Mouse (Mus musculus) embryonic facial prominence, embryonic 15.5 days (tissue): ENCODE results near the gene Arhgef40. TPM values are rescaled to one million over a fixed set of nuclear protein-coding genes. Genes with fewer than 3 reads are reported as not detected.

Experiments used
- ATAC-seq: fragments of 200-750 bp; cut with Nextera tagmentation; 2 replicates; pipeline ENCODE4 v1.8.0; 2017; ENCODE audit warnings: low read depth, moderate TSS enrichment; ENCODE audit not compliant: insufficient number of reproducible peaks, low FRiP score, low TSS enrichment
- H3K27ac ChIP-seq: fragments of 300-500 bp; sonication (generic); replicated peaks from 2 replicates; pipeline ENCODE4 v1.5.1; 2015; ENCODE audit warnings: mild to moderate bottlenecking, inconsistent platforms
- H3K27me3 ChIP-seq: fragments of 300-500 bp; sonication (generic); 2 replicates; pipeline ENCODE4 v1.6.1; 2015; ENCODE audit warnings: inconsistent platforms
- H3K36me3 ChIP-seq: fragments of 300-500 bp; sonication (generic); 2 replicates; pipeline ENCODE4 v1.6.1; 2015; ENCODE audit warnings: mild to moderate bottlenecking, inconsistent platforms
- H3K4me1 ChIP-seq: fragments of 300-500 bp; sonication (generic); 2 replicates; pipeline ENCODE4 v1.6.1; 2015; ENCODE audit warnings: inconsistent platforms
- H3K4me2 ChIP-seq: fragments of 300-500 bp; sonication (generic); replicated peaks from 2 replicates; pipeline ENCODE4 v1.6.1; 2015; ENCODE audit warnings: mild to moderate bottlenecking, inconsistent platforms
- H3K4me3 ChIP-seq: fragments of 300-500 bp; sonication (generic); replicated peaks from 2 replicates; pipeline ENCODE4 v1.5.1; 2015; ENCODE audit warnings: mild to moderate bottlenecking, inconsistent platforms
- H3K9ac ChIP-seq: fragments of 300-500 bp; sonication (generic); 2 replicates; pipeline ENCODE4 v1.6.1; 2015; ENCODE audit warnings: inconsistent platforms
- H3K9me3 ChIP-seq: fragments of 300-500 bp; sonication (generic); replicated peaks from 2 replicates; pipeline ENCODE4 v1.6.1; 2016; ENCODE audit warnings: inconsistent platforms
- WGBS: fragments of 180-500 bp; shearing (Covaris S2); methylation state at CpG from one replicate; pipeline ENCODE4 v1.1.7; 2015; 5-methylcytosine and 5-hydroxymethylcytosine counted together
- polyA plus RNA-seq: library from polyadenylated mRNA; unstranded; fragments of >200 nt; fragmentation: Nextera tagmentation; extraction: Ambion mirVana; gene quantifications from 2 replicates; pipeline ENCODE4 v1.2.1, GENCODE M21; 2015

Gene Arhgef40
- polyA plus RNA-seq, 1 experiment from 2014 or later: 144 TPM

DNA sequence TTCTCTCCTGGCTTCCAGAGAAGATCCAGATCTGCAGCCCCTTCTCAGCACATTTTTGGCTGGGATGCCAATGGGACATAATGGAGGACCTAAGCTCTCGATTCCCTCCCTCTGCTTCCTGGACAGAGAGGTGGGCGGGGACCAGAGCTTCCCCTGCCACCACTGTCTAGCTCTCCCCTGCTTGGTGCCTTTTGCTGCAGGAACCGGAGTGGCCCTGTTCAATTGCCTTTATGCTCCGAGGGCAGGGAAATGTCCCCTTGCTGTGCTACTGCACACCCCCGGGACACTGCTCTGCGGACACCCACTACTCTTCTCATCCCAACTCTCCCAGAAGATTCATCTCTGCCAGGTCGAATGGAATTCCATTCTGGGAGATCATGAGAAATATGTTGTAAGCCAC is 20.6 kb downstream of the Arhgef40 start:
- no peak overlapping the region for H3K4me2 ChIP-seq
- H3K27me3 ChIP-seq: no peaks in the 10 kb centered on the region
- 78% methylated on average over 7 of the region's 7 CpGs for WGBS
- ATAC-seq: no peak
- H3K4me1 ChIP-seq: peaks cover 21% of the 10 kb centered on the region
- no peak overlapping the region for H3K4me3 ChIP-seq
- no peak overlapping the region for H3K9ac ChIP-seq
- H3K9me3 ChIP-seq: no peaks in the 10 kb centered on the region
- peaks cover 76% of the 10 kb centered on the region for H3K36me3 ChIP-seq
- no peak overlapping the region for H3K27ac ChIP-seq

DNA sequence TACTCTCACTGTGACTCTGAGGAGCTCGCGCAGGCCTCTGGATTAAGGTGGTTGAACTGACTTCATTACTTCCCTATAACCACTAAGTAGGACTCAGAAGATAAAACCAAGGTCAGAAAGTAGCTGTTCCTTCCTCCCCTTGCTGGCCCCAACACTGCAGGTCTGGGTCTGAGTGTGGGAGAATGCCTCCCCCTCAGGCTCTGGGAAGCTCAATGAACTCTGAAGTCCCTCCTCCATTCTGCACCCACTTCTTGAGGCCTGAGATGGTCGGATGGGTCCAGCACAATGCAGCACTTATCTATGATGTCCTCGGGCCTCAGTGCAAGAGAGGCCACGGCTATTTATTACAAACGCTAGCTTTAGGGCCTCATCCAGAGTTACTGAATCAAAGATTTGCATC is 21.1 kb downstream of the Arhgef40 start:
- Histone ChIP-seq H3K27me3 (no peaks in the 10 kb centered on the region), H3K4me2 (no peak overlapping the region), H3K9me3 (no peaks in the 10 kb centered on the region), H3K4me1 (peaks cover 26% of the 10 kb centered on the region), H3K27ac (no peak overlapping the region), H3K36me3 (peaks cover 71% of the 10 kb centered on the region), H3K9ac (no peak overlapping the region), H3K4me3 (no peak overlapping the region)
- WGBS: 75% methylated on average over 6 of the region's 6 CpGs
- no peak for ATAC-seq

GRCm38 (mm10) chr14:52006241-52006640 is 21.7 kb downstream of the Arhgef40 start:
- H3K36me3 ChIP-seq: peaks cover 65% of the 10 kb centered on the region
- H3K9ac ChIP-seq: no peak overlapping the region
- no peaks in the 10 kb centered on the region for H3K27me3 ChIP-seq
- 70% methylated on average over 8 of the region's 8 CpGs for WGBS
- H3K4me3 ChIP-seq: no peak overlapping the region
- ATAC-seq: no peak
- H3K4me2 ChIP-seq: no peak overlapping the region
- peaks cover 29% of the 10 kb centered on the region for H3K4me1 ChIP-seq
- no peak overlapping the region for H3K27ac ChIP-seq
- H3K9me3 ChIP-seq: no peaks in the 10 kb centered on the region

DNA sequence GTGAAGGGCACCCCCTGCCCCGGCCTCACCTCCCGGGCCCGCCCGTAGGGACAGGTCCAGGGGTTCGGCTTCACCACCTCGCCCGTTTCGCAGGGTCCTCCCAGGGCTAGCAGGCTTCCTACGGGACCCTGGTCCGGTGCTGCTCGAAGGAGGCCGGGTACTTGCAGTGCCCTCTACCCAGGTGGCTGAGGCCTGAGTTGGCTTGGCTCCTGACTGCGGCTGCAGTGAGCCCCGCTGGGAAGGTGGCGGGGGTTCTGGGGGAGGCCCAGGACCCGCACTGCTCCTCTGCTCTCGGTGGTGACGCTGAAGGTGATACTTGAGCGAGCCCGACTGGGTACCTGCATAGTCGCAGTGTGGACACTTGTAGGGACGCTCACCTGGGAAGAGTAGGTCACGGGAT is 22.3 kb downstream of the Arhgef40 start:
- 92% methylated on average over 23 of the region's 23 CpGs for WGBS
- ATAC-seq: no peak
- Histone ChIP-seq H3K4me2 (no peak overlapping the region), H3K27ac (no peak overlapping the region), H3K9ac (no peak overlapping the region), H3K36me3 (peaks cover 64% of the 10 kb centered on the region), H3K4me3 (no peak overlapping the region), H3K27me3 (no peaks in the 10 kb centered on the region), H3K4me1 (peaks cover 30% of the 10 kb centered on the region), H3K9me3 (no peaks in the 10 kb centered on the region)

GRCm38 (mm10) chr14:52008321-52009203 is 24.0 kb downstream of the Arhgef40 start:
- H3K27me3 ChIP-seq: no peaks in the 10 kb centered on the region
- H3K4me3 ChIP-seq: peak overlapping the region; percentile 14
- H3K36me3 ChIP-seq: peaks cover 46% of the 10 kb centered on the region
- 52% methylated on average over 38 of the region's 38 CpGs for WGBS
- H3K9ac ChIP-seq: no peak overlapping the region
- peaks cover 36% of the 10 kb centered on the region for H3K4me1 ChIP-seq
- ATAC-seq: peak; percentile 76
- H3K27ac ChIP-seq: no peak overlapping the region
- no peaks in the 10 kb centered on the region for H3K9me3 ChIP-seq
- H3K4me2 ChIP-seq: peak overlapping the region; percentile 37

DNA sequence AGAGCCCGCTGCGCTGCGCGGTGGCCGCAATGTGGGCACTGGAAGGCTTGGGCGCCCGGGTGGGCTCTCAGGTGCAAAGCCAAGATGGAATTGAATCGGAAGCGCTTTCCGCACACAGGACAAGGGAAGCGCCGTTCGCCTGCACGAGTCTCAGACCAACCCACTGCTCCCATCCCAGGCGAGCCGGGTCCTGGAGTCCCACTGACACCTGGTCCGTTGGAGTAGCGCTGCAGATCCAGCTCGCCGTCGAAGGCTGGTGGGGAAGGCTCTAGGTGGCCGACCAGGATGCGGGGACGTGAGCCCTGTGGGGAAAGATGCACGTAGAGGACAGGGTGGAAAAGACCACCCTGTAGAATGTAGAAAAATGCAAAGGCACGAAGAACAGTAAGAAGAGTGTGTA is 24.8 kb downstream of the Arhgef40 start:
- no peaks in the 10 kb centered on the region for H3K27me3 ChIP-seq
- no peaks in the 10 kb centered on the region for H3K9me3 ChIP-seq
- 49% methylated on average over 26 of the region's 26 CpGs for WGBS
- no peak overlapping the region for H3K9ac ChIP-seq
- H3K4me3 ChIP-seq: peak overlapping the region; percentile 14; the same call in 1 of the 2 replicates
- peak overlapping the region; percentile 37 for H3K4me2 ChIP-seq
- peaks cover 41% of the 10 kb centered on the region for H3K4me1 ChIP-seq
- peaks cover 38% of the 10 kb centered on the region for H3K36me3 ChIP-seq
- no peak for ATAC-seq
- no peak overlapping the region for H3K27ac ChIP-seq

- Histone ChIP-seq H3K4me2 (peak overlapping the region; percentile 39; the same call in 1 of the 2 replicates), H3K27me3 (no peaks in the 10 kb centered on the region), H3K9ac (no peak overlapping the region), H3K36me3 (peaks cover 33% of the 10 kb centered on the region), H3K4me3 (no peak overlapping the region), H3K9me3 (no peaks in the 10 kb centered on the region), H3K4me1 (peaks cover 41% of the 10 kb centered on the region), H3K27ac (no peak overlapping the region)
- ATAC-seq: no peak
- 63% methylated on average over 6 of the region's 6 CpGs for WGBS
Observed at GRCm38 (mm10) chr14:52009841-52010240, 25.3 kb downstream of the Arhgef40 start.

DNA sequence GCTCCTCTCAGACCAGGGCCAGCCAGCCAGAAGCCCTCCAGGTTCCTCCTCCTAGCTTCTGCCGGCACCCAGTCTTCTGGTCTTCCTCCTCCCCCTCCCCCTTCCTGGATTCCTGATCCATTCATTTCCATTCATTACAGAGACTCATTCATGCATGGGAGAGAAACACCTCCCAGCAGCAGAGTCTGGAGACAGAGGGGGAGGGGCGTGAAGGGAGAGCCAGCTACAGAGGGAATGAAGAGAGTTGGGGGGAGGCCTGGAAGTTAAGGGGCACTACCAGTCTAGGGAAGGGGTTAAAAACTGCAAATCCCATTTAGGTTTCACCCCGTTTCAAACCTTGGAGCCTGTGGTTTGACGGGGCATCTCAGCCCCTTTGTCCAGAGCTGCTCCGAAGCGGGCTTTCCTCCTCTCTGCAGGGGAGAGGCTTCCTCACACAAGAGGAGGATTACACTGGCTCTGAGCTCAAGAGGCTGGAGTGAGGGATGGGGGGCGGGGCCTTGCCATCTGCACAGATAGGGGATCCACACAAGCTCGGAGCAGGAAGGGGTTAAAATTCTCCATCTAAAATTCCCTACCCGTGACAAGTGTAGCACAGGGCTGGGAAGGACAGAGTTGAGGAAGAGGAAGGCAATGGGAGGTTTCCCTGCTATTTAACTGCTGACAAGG is 26.1 kb downstream of the Arhgef40 start:
- Histone ChIP-seq H3K36me3 (peaks cover 27% of the 10 kb centered on the region), H3K9me3 (no peaks in the 10 kb centered on the region), H3K4me2 (peak overlapping the region; percentile 39), H3K9ac (no peak overlapping the region), H3K4me1 (peaks cover 46% of the 10 kb centered on the region), H3K27ac (peak overlapping the region; percentile 34; the same call in 1 of the 2 replicates), H3K4me3 (peak overlapping the region; percentile 21), H3K27me3 (no peaks in the 10 kb centered on the region)
- 4% methylated on average over 9 of the region's 9 CpGs for WGBS
- ATAC-seq: 0 out of 2 replicates have a peak, but pooled peaks have one; percentile 16

DNA sequence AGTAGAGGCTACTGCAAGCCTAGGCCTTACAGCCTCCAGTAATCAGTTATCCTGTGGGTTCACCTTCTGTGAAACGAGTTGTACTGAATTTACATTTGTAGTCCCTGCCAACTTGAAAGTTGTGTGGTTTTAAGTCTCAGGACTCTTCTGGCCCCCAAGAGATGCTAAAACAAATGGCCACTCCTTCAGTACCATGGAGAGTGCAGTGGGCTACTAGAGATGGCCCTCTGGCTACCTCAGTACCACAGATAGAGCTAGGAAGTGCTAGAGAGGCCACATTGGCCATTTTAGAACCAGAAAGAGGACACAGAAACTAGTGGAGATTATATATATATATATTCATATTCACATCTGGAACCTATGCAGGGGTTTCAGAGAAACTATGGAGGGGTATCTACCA is 27.2 kb downstream of the Arhgef40 start:
- WGBS: 41% methylated on average over 1 of the region's 1 CpGs
- no peaks in the 10 kb centered on the region for H3K27me3 ChIP-seq
- no peak overlapping the region for H3K27ac ChIP-seq
- H3K9me3 ChIP-seq: no peaks in the 10 kb centered on the region
- no peak overlapping the region for H3K4me3 ChIP-seq
- peaks cover 16% of the 10 kb centered on the region for H3K36me3 ChIP-seq
- no peak for ATAC-seq
- no peak overlapping the region for H3K9ac ChIP-seq
- peaks cover 57% of the 10 kb centered on the region for H3K4me1 ChIP-seq
- H3K4me2 ChIP-seq: no peak overlapping the region

DNA sequence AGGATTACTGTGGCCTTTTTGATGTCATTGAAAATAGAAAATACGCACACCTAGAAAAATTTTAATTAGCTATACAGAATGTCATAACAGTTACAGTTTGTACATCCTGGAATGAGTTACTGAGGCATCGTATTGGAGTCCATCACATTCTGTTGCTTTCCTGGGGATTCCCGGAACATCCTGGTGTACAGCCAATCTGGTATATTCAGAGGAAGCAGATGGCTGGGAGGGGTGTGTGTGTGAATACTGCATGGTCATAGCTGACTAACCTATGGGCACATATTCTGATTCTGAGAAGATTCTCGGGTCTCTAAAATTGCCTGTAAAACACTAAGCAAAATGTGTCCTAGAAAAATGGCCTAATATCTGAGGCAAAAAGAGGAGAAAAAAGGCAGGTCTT is 27.6 kb downstream of the Arhgef40 start:
- Histone ChIP-seq H3K9ac (no peak overlapping the region), H3K4me3 (no peak overlapping the region), H3K36me3 (peaks cover 12% of the 10 kb centered on the region), H3K4me2 (no peak overlapping the region), H3K9me3 (no peaks in the 10 kb centered on the region), H3K27me3 (no peaks in the 10 kb centered on the region), H3K27ac (no peak overlapping the region), H3K4me1 (peaks cover 59% of the 10 kb centered on the region)
- 57% methylated on average over 4 of the region's 4 CpGs for WGBS
- ATAC-seq: no peak

DNA sequence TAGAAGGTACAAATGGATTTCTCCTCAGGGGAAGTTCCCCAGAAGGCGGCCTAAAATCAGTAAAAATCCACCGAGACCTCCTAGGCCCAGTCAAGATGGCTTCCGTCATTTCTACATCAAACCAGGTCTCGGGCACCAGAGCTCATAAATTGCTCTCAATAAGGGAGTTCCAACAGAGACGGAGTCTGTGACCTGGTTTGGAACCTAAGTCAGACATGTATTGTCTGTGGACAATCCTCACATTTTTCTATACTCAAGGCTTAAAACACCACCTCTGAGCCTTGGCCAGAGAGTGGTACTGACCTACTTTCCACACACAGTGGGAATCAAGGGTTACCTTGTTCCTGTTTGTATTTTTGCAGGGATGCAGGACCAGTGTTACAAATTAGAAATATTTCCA is 28.0 kb downstream of the Arhgef40 start:
- H3K4me1 ChIP-seq: peaks cover 59% of the 10 kb centered on the region
- H3K36me3 ChIP-seq: 0 out of 2 replicates have a peak, but pooled peaks cover 8% of the 10 kb centered on the region
- no peak overlapping the region for H3K4me3 ChIP-seq
- H3K9me3 ChIP-seq: no peaks in the 10 kb centered on the region
- H3K27ac ChIP-seq: no peak overlapping the region
- WGBS: 70% methylated on average over 5 of the region's 5 CpGs
- H3K27me3 ChIP-seq: no peaks in the 10 kb centered on the region
- ATAC-seq: no peak
- H3K9ac ChIP-seq: no peak overlapping the region
- no peak overlapping the region for H3K4me2 ChIP-seq
